Mouse (Mus musculus) midbrain, embryonic 10.5 days (tissue): ENCODE results near the gene Vmn1r4. TPM values are rescaled to one million over a fixed set of nuclear protein-coding genes. Genes with fewer than 3 reads are reported as not detected.
A peak's percentile ranks its signal among the peaks of the same experiment; 100 is the strongest.

Experiments used
- DNase-seq: peaks from one replicate; pipeline ENCODE4 v3.0.0-alpha.2; 2017; ENCODE audit warnings: low spot score
- H3K27ac ChIP-seq: fragments of 300-500 bp; sonication (generic); replicated peaks from 2 replicates; pipeline ENCODE4 v1.5.1; 2016; ENCODE audit warnings: mild to moderate bottlenecking
- H3K27me3 ChIP-seq: fragments of 300-500 bp; sonication (generic); 2 replicates; pipeline ENCODE4 v1.6.1; 2016; ENCODE audit warnings: low read depth, mild to moderate bottlenecking; ENCODE audit not compliant: poor library complexity, severe bottlenecking
- H3K36me3 ChIP-seq: fragments of 300-500 bp; sonication (generic); 2 replicates; pipeline ENCODE4 v1.6.1; 2016; ENCODE audit warnings: mild to moderate bottlenecking, moderate library complexity
- H3K4me1 ChIP-seq: fragments of 300-500 bp; sonication (generic); 2 replicates; pipeline ENCODE4 v1.6.1; 2016
- H3K4me3 ChIP-seq: fragments of 300-500 bp; sonication (generic); 2 replicates; pipeline ENCODE4 v1.5.1; 2016; ENCODE audit warnings: mild to moderate bottlenecking, moderate library complexity
- H3K9me3 ChIP-seq: fragments of 300-500 bp; sonication (generic); replicated peaks from 2 replicates; pipeline ENCODE4 v1.6.1; 2016; ENCODE audit warnings: mild to moderate bottlenecking
- WGBS: fragments of 180-500 bp; shearing (Covaris S2); methylation state at CpG from one replicate; pipeline ENCODE4 v1.1.7; 2016; 5-methylcytosine and 5-hydroxymethylcytosine counted together
- polyA plus RNA-seq: library from polyadenylated mRNA; unstranded; fragments of >200 nt; fragmentation: Nextera tagmentation; extraction: Ambion mirVana; gene quantifications from 2 replicates; pipeline ENCODE4 v1.2.1, GENCODE M21; 2016

Vmn1r4 gene
- 0.37 and 0.43 TPM in 2 replicates for polyA plus RNA-seq

DNA sequence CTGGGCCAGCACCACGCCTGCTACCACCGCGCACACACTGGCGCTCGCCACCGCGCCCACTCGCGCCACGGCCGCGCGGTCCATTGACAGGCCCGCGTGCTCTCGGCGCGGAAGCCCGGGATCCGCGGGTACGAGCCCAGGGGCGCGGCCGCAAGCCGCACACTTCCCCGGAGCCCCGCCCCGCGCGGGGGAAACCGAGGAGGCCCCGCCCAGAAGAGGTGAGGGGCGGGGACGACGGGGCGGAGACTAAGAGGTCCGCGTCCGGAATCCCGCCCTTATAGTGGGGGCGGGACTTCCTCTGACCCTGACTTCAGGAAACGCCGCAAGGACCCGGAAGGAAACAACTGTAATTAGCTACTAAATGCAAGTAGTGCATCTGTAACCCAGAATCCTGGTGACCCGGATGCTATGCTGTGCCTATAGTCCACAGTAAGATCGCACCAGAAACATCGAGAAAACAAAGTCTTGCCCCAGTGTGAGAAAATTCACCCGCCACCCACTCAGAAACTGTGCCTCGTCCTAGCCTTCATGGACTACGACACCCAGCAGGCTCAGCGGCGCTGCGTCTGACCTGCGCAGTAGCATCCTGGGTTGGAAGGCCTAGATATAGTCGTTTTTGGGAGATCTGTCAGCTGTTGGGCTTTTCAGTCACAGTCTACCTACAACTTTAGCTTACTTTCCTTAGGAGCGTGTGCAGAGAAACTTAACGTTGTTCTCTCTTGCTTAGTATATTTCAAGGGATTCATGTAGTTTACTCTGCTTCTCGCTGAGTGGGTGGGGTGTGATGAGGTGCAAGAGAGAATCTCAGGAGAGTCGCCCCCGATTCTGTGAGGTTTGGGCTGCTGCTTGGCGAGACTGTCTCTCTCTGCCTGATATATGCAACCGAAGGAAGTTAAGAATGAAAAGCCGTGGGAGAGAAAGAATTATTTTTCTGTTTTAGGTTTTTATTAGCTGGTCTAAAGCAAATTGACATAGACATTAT, at the start of gene Vmn1r4, which contains the start of gene Nt5c3:
Gene Vmn1r4, plus strand, starts transcription at position 290 of the 982 bp plus-strand sequence.
Gene Nt5c3, minus strand, starts transcription at position 207 of the 982 bp plus-strand sequence.
- Histone ChIP-seq H3K27me3 (no peaks in the 10 kb centered on the region), H3K4me3 (peak within 1 kb of the TSS; percentile 73), H3K9me3 (no peaks in the 10 kb centered on the region), H3K27ac (peak within 1 kb of the TSS; percentile 90), H3K4me1 (peaks cover 15% of the 10 kb centered on the region), H3K36me3 (no peaks in the 10 kb centered on the region)
- peak; percentile 92 for DNase-seq
- WGBS = 4% methylated on average over 64 of the region's 64 CpGs

DNA sequence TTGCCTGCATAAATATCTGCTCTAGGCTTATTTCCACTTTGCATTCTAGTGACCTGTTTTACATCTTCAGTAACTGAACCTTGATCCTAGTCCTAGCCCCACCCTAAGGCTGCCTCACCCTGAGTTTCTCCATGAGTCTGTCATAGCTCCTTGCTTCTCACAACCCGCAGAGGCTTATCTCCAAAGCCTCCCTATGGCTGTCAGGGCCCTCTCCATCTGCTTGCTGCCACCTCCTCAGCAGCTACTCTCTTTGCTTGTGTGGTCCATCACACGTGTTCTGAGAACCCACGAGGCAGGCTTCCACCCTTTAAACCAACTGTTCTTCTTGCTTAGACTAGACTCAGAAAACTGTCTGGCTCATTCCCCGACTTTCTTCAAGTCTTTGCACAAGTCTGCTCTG, 46.9 kb upstream of the Vmn1r4 start:
- Histone ChIP-seq H3K27ac (no peak overlapping the region), H3K4me1 (no peaks in the 10 kb centered on the region), H3K36me3 (peaks cover 49% of the 10 kb centered on the region), H3K4me3 (no peak overlapping the region), H3K27me3 (no peaks in the 10 kb centered on the region), H3K9me3 (no peaks in the 10 kb centered on the region)
- 82% methylated on average over 4 of the region's 4 CpGs for WGBS
- DNase-seq = no peak

DNA sequence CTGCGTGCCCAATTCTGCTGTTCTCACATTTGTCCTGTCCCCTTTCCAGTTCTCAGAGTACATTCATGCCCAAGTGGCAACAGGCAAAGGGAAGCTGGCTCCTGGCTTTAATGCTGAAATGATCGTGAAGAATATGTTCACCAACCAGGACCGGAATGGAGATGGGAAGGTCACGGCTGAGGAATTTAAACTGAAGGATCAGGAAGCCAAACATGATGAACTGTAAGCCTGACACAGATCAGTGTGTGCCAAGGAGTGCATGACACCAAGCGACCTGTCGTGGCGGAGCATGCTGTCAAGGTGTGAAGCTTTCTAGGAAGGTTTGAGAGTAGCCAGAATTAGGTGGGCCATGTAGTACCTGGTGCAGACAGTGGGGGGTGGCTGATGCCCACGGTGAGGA, 45.8 kb upstream of the Vmn1r4 start:
- Histone ChIP-seq H3K9me3 (no peaks in the 10 kb centered on the region), H3K4me1 (no peaks in the 10 kb centered on the region), H3K27ac (no peak overlapping the region), H3K4me3 (no peak overlapping the region), H3K27me3 (no peaks in the 10 kb centered on the region), H3K36me3 (peaks cover 60% of the 10 kb centered on the region)
- 92% methylated on average over 8 of the region's 8 CpGs for WGBS
- no peak for DNase-seq

DNA sequence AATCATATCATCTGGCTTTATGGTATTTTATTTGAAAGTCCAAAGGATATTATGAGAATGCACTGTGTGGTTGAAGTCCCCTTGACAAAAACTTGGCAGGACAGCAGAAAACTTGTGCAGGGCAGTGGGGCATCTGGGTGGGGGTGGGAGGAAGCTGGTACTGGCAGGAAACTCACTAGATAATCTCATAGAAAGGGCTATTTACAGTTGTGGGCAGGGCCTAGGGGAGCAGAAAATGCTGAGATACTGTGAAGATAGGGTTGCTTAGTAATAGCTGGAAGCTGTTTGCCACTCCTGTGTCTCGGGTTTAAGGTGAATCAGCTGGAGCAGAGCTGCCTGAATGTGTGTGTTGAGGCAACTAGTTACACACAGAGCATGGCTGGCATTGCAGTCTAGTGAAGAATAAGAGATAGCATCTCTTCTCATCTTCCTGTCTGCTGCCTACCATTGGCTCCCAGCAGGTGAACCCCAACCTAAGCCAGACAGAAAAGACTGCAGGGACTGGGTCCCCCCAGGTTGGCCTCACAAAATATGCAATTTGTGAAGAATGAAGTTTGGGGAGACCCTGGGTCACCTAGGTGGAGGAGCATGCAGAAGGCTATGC, 44.4 kb upstream of the Vmn1r4 start:
- DNase-seq = no peak
- Histone ChIP-seq H3K4me1 (no peaks in the 10 kb centered on the region), H3K36me3 (peaks cover 72% of the 10 kb centered on the region), H3K27me3 (no peaks in the 10 kb centered on the region), H3K4me3 (no peak overlapping the region), H3K9me3 (no peaks in the 10 kb centered on the region), H3K27ac (no peak overlapping the region)
- WGBS = 76% methylated on average over 1 of the region's 1 CpGs

DNA sequence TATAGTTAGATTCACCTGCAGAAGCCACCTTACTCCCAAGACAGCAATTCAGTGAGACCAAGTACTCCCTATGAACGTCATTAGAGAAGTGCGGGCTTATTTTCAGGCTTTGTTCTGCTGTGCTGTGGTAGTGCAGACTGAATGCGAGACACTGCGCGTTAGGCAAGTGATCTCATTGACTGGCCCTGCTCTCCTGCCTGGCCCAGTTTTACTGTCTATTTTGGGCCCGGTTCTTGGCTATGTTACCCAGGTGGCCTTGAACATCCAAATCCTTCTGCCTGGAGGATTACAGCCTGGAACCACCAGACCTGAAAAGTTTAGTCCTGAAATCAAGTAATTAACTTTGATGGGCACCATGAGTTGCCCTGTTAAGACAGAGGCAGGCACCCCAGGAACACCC, 35.3 kb upstream of the Vmn1r4 start:
- 91% methylated on average over 6 of the region's 6 CpGs for WGBS
- Histone ChIP-seq H3K27me3 (no peaks in the 10 kb centered on the region), H3K9me3 (no peaks in the 10 kb centered on the region), H3K27ac (no peak overlapping the region), H3K4me3 (no peak overlapping the region), H3K36me3 (peaks cover 59% of the 10 kb centered on the region), H3K4me1 (no peaks in the 10 kb centered on the region)
- no peak for DNase-seq

DNA sequence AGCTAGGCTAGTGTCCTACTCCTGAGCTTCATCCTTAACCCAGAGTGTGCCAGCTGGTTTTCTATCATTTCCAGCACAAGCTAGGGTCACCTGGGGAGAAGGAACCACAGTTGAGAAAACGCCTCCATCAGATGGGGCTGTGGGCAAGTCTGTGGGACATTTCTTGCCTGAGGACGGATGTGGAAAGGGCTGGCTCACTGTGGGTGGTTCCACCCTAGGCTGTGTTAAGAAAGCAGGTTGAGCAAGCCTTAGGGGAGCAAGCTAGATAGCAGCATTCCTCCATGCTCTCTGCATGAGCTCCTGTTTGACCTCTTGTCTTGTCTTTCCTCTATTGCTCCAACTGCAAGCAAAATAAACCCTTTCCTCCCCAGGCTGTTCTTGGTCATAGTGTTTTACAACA, 33.1 kb upstream of the Vmn1r4 start:
- H3K36me3 ChIP-seq = peaks cover 49% of the 10 kb centered on the region
- 95% methylated on average over 2 of the region's 2 CpGs for whole genome bisulfite sequencing

DNA sequence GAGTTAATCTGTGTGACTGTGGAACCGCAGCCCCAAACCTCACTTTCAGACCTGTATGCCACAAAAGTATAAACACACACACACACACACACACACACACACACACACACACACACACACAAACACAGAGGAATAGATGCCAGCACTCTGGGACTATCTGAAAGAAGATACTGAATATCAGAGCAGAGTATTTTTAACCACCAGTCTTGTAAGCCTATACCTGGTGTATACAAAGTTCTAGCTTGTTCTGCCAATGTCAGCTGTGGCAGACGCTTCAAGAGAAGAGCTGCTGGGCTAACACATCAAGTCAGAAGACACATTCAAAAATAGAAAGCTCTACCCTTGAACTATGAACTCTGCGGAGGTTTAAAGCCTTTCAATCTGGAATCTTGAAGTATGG, 24.2 kb upstream of the Vmn1r4 start:
- DNase-seq = no peak
- H3K9me3 ChIP-seq = no peaks in the 10 kb centered on the region
- no peaks in the 10 kb centered on the region for H3K27me3 ChIP-seq
- H3K36me3 ChIP-seq = no peaks in the 10 kb centered on the region
- peaks cover 16% of the 10 kb centered on the region for H3K4me1 ChIP-seq
- no peak overlapping the region for H3K27ac ChIP-seq
- H3K4me3 ChIP-seq = no peak overlapping the region
- 92% methylated on average over 3 of the region's 3 CpGs for WGBS

More for the DNA sequence above, 33.1 kb upstream of the Vmn1r4 start:
- no peaks in the 10 kb centered on the region for H3K9me3 ChIP-seq
- no peaks in the 10 kb centered on the region for H3K4me1 ChIP-seq
- no peak for DNase-seq
- H3K4me3 ChIP-seq = no peak overlapping the region
- H3K27me3 ChIP-seq = no peaks in the 10 kb centered on the region
- H3K27ac ChIP-seq = no peak overlapping the region

DNA sequence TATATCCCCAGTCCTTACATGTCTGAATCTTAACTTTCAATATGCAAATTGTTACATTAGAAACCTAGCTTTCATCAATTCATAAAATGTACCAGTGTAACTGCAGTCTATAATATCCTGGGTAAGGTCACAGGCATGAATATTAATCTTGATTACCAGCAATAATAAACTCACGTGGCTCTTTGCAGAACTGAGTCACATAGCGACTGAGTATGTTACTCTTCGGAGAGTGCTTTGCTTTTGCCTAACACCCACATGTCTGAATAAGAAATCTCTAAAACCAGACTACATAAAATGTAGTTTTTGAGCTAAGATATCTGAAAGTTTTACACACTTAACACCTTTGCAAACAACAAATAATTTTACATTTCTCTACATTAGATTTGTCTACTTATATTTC, 22.5 kb upstream of the Vmn1r4 start:
- no peaks in the 10 kb centered on the region for H3K9me3 ChIP-seq
- no peaks in the 10 kb centered on the region for H3K36me3 ChIP-seq
- no peak overlapping the region for H3K4me3 ChIP-seq
- H3K27me3 ChIP-seq = no peaks in the 10 kb centered on the region
- no peak for DNase-seq
- H3K27ac ChIP-seq = no peak overlapping the region
- WGBS = 75% methylated on average over 3 of the region's 3 CpGs
- peaks cover 19% of the 10 kb centered on the region for H3K4me1 ChIP-seq

DNA sequence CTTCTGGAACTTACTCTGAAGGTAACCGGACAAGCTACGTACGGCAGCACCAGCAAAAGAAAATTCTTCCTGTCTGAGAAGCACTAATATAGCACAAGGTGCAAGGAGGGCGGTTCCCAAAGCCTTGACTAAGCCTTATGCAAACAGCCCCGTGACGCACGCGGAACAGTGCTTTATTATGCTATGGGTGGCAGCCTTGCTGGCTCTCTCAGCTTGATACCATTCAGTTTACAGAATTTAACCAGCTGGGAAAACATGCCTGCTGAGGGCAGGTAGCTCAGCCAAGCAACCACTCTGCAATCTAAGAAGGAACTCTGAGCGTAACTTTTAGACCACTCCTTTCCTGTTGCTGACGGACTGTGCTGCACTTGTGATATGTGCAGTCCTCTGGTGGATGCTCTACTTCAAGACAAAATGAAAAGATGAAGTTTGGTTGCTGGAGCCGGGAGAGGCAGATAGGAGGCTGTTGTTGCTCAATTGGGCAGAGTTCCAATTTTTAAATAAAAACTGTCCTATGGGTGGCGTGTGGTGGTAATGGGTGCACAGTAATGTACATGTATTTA, 21.9 kb upstream of the Vmn1r4 start:
- no peaks in the 10 kb centered on the region for H3K27me3 ChIP-seq
- H3K4me3 ChIP-seq = no peak overlapping the region
- H3K9me3 ChIP-seq = no peaks in the 10 kb centered on the region
- no peak for DNase-seq
- no peak overlapping the region for H3K27ac ChIP-seq
- WGBS = 30% methylated on average over 12 of the region's 12 CpGs
- H3K36me3 ChIP-seq = no peaks in the 10 kb centered on the region
- peaks cover 19% of the 10 kb centered on the region for H3K4me1 ChIP-seq

DNA sequence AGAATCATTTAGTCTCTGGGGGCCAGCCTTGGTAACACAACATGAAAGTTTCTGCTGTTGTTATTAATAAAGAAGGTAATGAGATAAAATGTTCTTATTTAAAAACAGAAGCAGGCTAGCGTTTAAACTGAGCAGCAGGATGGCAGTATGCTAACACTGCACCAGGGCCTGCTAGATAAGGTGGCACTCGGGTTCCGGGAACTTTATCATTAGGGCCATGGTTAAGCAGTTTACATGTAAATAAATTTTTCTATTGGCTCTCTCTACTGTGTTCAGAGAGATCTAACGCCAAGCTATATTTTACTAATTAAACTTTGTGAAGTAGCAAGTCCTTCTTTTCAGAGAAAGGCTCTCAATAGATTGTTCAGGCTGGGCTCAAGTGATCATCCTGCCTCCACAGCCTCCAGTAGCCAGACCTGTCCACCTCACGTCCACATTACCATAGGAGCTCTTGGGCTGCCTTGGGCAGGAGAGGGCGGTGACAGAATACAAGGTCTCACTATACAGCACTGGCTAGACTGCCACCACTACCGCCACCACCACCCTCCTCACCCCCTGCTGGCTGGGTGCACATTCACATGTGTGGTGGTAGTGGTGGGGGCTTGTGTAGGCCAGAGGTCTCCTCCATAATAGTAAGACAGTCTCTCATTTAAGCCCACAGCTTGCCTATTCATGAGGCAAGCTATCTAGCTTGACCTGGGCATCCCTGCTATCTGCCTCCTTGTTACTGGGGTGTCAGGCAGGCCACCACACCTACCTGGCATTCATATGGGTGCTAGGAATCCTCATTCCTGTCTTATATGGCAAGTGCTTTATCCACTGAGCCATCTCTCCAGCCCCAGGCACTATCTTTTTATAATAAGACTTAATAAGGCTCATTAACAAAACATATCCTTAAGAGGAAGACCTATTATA, 21.0 kb upstream of the Vmn1r4 start:
- H3K4me1 ChIP-seq = peaks cover 19% of the 10 kb centered on the region
- H3K4me3 ChIP-seq = no peak overlapping the region
- H3K9me3 ChIP-seq = no peaks in the 10 kb centered on the region
- no peak for DNase-seq
- no peaks in the 10 kb centered on the region for H3K27me3 ChIP-seq
- H3K27ac ChIP-seq = no peak overlapping the region
- WGBS = 82% methylated on average over 7 of the region's 7 CpGs
- no peaks in the 10 kb centered on the region for H3K36me3 ChIP-seq

DNA sequence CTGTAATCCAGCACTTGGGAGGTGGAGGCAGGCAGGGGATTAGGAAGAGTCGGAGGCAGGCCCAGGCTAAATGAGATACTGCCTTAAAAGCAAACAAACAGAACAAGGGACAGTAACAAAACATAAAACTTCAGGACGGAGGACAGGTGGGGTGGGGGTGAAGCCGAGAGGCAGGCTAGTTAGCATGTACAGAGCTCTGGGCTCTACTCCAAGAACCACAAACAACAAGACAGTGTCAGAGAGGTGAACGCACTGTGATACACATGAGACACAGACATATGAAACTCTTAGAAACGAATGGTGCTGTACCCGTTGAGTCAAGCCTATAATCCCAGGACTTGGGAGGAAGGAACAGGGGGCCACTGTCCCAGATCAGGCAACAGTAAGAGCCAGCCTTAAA, 20.0 kb upstream of the Vmn1r4 start:
- Histone ChIP-seq H3K9me3 (no peaks in the 10 kb centered on the region), H3K27me3 (no peaks in the 10 kb centered on the region), H3K36me3 (no peaks in the 10 kb centered on the region), H3K4me1 (peaks cover 19% of the 10 kb centered on the region), H3K27ac (no peak overlapping the region), H3K4me3 (no peak overlapping the region)
- DNase-seq = no peak
- WGBS = 66% methylated on average over 6 of the region's 6 CpGs

DNA sequence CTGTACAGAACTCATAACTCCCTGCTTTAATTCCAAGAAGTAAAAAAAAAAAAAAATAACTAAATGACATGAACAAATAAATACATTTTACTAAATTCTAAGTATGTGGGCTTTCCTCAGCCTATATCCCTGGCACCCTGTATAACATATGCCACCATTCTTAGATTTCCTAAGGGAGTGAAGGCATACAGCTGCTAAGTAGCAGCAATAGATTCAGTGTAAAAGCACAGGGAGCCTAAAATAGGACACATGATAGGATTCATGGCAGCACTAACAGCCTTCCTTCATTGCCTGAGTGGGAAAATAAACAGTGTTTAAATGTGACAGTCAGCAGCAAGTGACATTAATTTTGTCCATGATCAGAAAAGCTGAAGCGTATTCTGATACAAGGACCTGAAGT, 19.5 kb upstream of the Vmn1r4 start:
- no peaks in the 10 kb centered on the region for H3K36me3 ChIP-seq
- no peak overlapping the region for H3K4me3 ChIP-seq
- DNase-seq = no peak
- WGBS = 94% methylated on average over 1 of the region's 1 CpGs
- H3K27me3 ChIP-seq = no peaks in the 10 kb centered on the region
- no peak overlapping the region for H3K27ac ChIP-seq
- H3K9me3 ChIP-seq = no peaks in the 10 kb centered on the region
- H3K4me1 ChIP-seq = peaks cover 19% of the 10 kb centered on the region
